Mouse (Mus musculus): ENCODE measurements around the gene Napsa.

The Napsa gene

DNA sequence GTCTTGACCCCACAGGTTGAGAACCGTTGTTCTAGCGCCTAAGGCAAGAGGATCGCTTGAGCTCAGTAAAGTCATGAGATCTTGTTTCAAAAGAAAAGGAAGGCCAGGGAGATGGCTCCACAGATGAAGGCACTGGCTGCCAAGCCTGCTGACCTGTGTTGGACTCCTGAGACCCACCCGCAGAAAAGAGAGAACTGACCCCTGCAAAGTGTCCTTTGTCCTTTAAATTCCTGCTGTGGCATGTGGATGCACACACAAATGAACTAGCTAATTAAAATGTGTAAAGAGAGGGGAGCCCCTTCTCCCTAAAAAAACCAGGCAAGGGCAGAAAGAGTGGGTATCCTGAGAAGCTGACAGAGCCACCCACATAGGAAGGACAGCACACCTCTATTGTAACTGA lies 369 bp upstream of the Napsa start:
- DNase-seq, result no peak

DNA sequence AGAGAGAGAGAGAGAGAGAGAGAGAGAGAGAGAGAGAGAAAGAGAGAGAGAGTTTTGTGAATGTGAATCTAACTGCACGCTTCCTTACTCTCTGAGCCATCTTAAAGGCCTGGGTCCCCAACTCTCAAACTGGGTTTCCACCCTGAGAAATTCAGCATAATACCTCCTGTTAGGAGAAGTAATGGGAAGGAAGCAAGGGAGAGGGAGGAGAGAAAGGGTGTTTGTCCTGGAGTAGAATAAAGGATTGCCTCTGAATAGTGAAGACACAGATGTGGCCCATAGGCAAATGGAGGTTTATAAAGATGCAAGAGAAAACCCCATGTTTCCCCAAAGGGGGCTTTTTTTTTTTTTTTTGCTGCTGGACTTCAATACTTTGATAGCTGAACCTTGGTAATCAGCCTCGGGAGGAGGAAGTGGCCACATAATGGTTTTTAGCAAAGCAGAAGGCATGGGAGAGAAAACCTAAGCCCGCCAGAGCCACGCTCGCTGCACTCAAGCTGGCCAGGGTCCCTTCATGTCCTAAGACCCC lies 840 bp downstream of the Napsa start:
- no peak for DNase-seq

DNA sequence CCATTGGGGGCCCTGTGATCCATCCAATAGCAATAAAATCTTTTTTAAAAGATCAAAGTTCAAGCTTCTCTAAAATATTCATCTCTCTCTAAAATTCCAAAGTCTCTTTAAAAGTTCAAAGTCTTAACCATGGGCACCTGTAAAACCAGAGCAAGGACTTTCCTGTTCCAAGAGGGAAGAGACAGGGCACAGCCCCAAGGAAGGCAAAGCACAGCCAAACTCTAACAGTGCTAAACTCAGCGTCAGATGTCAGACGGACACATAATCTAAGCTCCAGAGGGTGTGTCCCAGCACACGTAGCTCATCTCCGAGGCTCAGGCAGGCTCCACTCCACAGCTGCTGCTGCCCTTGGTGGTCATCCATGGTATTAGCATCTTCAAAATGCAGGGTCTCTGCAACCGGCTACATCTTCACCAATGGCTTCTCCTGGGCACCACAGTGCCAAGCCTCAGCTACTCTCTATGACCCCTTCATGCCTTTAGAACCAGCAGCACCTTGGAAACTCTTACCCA lies 4.2 kb downstream of the Napsa start:
- no peak for DNase-seq

DNA sequence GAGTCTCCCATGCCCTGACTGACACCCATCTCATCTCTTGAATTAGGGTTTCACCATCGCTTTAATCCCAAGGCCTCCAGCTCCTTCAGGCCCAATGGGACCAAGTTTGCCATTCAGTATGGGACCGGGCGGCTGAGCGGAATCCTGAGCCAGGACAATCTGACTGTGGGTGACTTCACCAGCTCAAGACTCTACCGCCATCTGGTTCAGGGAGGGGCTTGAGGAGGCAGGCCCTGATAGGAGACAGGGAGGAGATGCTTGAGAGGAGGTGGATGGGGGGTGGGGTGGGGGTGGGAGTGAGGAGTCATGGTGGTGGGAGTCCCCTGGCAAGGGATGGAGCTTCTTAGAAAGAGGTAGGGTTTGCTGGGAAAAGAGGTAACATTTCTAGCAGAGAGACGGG lies 9.5 kb downstream of the Napsa start:
- DNase-seq, result no peak

DNA sequence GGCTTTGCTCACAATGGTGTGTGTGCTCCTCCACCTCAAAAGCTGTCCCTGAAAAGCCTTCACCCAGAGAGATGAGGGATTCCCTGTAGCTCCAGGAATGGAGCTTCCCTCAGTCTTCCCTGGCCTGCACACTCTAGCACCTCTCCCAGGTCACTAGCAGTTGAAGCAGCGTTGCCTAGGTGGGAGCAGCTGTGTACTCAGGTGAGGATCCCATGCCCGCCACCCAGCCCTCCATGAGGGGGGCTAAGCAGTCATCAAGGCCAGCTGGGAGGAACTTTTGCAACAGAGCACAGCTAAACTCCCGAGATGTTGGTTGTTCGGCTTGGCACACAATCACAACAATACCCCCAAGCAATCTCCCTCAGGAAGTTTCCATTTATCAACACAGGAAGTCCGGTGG lies 10.5 kb downstream of the Napsa start:
- no peak for DNase-seq

DNA sequence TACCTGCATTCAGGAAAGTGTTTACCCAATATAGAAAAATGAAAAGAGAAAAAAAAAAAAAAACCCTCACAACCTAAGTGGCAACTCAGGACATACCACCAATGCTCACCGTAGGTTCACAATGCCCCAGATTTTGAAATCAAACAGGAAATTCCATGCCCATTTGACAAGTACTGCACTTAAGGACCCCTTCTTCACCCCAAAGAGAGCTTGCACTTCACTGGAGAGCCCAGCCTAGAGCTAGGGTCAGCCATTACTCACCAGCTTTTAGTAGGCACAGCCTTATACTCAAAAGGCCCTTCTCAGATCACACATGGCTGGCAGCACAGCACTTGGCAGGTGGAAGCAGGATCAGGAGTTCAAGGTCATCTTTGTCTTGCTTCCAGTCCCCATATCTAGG lies 11.0 kb downstream of the Napsa start:
- DNase-seq, result no peak

DNA sequence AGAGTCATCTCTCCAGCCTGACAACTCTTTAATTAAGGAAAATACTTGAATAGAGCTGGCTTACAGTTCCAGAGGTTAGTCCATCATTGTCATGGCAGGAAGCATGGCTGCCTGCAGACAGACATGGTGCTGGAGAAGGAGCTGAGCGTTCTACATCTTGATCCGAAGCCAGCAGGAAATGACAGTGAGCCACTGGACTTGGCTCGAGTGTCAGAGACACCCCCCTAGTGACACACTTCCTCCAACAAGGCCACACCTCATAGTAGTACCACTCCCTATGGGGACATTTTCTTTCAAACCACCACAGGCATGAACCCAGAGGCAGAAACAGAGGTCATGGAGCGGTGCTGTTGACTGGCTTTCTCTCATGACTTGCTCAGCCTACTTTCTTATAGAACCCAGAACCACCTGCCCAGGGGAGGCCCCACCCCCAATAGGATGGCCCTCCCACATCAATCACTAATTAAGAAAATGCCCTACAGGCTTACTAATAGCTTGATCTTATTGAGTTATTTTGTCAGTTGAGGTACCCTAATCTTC lies 12.2 kb downstream of the Napsa start:
- DNase-seq, result no peak

DNA sequence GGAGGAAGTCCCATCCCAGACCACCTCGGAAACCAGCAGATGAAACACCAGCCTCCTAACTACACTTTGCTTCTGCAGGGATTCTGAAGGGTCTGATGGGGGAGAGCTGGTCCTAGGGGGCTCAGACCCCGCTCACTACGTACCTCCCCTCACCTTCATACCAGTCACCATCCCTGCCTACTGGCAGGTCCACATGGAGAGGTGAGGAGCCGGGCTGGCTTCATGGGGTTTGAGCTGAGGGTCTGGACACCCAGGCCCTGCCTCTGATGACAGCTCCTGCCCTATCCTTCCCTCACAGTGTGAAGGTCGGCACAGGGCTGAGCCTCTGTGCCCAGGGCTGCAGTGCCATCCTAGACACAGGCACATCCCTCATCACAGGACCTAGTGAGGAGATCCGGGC lies 12.7 kb downstream of the Napsa start:
- DNase-seq, result no peak

DNA sequence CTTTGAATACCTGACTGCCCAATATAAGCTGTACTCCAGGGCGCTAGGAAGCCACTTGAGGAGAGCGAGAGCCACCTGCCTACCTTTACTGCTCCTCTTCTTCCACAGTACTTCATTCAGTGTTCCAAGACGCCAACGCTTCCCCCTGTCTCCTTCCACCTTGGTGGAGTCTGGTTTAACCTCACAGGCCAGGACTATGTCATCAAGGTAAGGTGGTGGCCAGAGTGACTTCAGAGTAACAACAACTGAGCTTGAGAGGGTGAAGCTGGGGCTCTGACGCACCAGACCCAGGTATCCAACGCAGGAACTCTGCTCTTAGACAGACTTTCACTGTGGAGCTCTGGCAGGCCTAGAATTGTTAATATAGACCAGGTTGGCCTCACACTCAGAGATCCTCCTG lies 13.4 kb downstream of the Napsa start:
- peak in 1 of 2 experiments; percentile 9 for DNase-seq

DNA sequence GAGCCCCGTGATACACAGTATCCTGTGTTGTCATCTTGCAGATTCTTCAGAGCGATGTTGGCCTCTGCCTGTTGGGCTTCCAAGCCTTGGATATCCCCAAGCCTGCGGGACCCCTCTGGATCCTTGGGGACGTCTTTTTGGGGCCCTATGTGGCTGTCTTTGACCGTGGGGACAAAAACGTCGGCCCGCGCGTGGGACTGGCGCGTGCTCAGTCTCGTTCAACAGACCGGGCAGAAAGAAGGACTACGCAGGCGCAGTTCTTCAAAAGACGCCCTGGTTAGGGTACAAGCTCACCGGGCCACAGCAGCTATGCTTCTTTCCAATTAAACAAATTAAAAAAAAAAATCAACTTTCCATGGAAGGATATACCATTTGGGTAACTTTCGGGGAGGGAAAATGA lies 14.3 kb downstream of the Napsa start:
- DNase-seq, result peak; percentile 80 to 83

DNA sequence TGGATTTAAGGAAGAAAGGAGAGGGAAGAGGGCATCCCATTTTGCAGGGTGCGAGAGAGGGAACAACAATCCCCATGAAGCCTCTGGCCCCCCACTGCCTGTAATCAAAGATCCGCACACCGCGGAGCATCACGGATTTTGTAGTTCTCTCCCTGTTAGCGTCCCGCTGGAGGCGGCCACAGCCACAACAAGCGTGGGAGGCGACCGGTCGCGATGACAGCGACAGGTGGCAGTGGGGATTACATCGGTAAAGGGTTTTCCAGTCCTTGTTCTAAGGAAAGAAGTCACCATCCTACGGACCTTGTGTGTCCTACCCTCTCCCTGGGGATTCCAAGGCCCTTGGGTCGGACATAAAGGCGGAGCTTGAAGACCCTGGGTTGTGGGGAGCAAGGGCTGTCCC lies 14.8 kb downstream of the Napsa start:
- peak; percentile 90 for DNase-seq

DNA sequence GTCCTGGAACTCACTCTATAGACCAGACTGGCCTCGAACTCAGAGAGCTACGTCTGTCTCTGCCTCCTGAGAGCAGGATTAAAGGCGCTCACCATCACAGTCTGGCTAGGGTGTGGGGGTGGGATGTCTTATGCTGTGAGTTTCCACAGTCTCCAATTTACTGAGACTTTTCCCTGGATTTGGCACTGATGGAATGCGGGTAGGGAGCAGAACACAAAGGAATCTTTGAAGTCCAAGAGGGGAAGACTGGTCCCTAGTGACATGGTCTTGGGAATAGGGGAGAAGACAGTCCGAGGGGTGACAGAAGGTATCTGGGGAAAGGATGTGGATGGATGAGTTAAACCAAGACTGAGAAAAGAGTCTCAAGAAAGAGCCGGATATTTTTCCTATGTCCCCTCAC lies 15.5 kb downstream of the Napsa start:
- no peak for DNase-seq

DNA sequence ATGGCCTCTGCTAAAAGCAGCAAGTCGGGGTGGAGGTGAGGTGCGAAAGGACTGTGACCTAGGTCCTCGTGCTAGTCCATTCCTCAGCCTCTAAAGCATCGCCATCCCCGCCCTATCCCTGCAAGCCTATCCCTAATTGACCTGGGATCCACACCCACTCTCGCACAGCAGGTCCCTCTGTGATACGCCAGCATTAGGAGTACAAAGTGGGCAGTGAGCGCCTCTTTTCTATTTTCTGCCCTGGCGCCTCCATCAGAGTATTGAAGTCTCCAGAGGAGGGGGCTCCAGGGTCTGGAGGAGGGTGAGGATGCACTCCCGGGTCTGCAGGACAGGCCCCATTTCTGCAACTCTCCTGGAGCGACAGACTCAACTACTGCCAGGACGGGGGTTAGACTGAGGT lies 16.2 kb downstream of the Napsa start:
- peak; percentile 41 to 49 for DNase-seq

DNA sequence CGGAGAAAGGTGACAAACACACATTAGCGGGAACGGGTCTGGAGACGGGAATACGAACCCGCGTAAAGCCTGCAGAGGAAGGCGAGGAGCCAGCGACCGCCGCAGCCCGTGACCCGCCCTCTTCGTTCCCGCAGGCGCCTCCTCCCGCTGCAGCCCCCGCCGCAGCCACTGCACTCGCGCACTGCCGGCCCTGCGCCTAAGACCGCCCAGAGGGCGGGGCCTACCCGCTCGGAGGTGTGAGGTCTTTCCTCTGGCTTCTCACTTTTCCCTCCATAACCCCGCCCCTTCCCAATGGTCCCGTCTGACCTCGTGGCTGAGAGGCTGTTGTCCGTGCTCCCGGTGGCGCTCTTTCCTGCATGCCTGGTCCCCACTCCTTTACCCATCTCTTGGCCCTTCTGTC lies 17.0 kb downstream of the Napsa start:
- DNase-seq, result peak; percentile 92 to 97

DNA sequence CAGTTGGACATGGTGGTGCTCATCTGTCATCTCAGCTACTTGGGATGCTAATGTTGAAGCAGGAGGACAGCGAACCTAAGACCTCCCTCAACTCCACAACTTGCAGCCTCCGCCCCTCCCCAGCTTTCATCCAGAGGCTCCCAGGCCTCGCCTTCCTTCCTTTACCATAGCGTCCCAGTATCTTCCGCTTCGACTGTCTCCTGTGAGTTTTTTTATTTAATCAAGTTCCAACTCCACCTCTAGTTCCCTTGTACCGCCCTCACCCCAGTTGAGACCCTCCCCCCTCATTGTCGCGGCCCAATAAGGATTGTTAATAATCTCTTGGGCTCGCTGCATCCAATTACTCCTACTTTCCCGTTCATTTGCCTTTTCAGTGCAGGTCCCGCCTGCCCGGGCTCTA lies 17.8 kb downstream of the Napsa start:
- peak; percentile 32 to 41 for DNase-seq

DNA sequence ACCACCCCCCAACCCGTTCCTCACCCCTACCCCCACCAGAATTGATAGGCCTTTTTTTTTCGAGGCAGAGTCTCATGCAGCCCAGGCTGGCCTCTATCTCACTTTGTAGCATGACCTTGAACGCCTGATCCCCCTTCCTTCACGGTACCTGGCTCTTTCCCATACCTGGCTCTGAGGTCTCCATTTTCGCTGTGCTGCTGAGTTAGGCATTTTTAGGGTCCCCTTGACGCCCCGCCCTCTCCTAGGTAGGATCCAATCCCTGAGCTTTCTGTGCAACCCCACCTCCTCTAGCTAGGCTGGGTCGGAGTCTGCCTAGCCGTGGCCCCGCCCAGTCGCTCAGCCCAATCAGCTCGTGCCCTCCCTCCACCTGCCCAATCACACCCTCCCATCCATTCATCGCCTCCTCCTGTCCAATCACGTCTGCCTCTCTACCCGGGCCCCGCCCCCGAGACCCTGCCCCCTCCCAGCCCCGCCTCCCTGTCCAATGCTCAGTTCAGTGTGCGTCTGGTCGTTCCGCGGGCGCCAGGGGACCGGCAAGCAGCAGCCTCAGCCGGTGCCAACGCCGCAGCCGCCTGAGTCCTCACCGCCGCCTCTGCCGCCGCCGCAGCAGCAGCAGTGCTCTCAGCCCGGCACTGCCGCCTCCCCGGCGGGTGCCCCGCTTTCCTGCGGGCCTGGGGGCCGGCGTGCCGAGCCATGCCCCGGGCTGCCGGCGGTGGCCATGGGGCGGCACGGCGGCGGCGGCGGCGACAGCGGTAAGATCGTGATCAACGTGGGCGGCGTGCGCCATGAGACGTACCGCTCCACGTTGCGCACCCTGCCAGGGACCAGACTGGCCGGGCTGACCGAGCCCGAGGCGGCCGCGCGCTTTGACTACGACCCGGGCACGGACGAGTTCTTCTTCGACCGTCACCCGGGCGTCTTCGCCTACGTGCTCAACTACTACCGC lies 18.5 kb downstream of the Napsa start, which contains the start of gene Kcnc3:
Gene Kcnc3 (plus strand): TSS at position 263 of the 946 bp plus-strand sequence.
- DNase-seq, result peak; percentile 93 to 96

DNA sequence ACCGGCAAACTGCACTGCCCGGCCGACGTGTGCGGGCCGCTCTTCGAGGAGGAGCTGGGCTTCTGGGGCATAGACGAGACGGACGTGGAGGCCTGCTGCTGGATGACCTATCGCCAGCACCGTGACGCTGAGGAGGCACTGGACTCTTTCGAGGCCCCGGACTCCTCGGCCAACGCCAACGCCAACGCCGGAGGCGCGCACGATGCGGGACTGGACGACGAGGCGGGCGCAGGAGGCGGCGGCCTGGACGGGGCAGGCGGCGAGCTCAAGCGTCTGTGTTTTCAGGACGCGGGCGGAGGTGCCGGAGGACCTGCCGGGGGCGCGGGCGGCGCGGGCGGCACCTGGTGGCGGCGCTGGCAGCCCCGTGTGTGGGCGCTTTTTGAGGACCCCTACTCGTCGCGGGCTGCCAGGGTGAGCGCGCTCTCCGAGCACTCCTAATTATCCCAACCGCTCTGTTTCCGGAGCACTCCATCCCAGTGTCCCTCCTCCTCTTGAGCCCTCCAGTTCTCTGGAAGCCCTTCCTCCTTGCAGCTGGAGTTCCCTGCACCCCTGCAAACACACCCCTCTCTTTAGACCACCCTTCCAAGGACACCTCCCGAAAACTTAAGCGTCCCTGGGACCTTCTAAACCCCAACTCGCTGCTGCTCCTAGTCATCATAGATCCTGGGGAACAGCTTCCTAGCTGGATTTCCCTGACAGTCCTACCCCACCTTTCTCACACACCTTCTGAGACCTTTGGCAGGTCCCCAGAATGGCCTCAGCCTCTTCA lies 19.4 kb downstream of the Napsa start:
- DNase-seq, result peak; percentile 54 to 59

DNA sequence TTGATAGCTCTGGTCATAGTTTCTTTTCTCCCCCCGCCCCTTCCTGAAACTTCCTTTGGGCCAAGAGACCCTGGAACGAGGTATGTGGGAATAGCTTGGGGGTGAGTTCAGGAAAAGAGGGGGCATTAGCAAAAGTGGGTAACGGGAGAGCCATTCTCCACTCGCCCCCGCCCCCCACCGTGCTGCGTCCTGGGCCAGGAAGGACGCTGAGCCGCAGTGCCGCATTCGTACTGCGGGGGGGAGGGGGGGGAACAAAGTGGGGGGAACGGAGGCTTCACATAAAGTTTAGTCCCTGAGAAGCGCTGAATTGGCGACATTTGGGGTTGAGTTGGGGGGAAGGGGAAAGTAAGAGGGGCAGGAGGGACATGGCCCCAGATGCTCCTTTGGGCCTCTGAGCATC lies 20.9 kb downstream of the Napsa start:
- peak; percentile 27 to 55 for DNase-seq

DNA sequence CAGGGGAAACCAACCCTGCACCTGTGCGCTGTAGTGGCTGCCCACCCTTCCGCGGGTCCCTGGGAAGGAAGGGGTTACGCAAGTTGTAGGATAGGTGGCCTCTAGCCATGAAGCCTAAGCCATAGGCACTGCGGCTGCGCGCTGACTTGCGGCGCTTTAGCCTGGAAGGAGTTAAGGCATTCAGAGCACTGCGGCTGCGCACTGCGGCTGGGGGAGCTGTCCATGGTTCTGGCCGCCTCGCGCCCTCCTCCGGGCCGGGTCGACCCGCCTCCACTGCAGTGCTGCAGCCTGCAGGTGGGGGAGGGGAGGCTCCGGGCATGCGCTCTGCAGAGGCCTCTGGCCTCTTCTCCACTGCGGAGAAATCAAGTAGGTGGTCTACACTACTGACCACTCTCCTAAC lies 21.6 kb downstream of the Napsa start:
- DNase-seq, result peak; percentile 97 to 99

DNA sequence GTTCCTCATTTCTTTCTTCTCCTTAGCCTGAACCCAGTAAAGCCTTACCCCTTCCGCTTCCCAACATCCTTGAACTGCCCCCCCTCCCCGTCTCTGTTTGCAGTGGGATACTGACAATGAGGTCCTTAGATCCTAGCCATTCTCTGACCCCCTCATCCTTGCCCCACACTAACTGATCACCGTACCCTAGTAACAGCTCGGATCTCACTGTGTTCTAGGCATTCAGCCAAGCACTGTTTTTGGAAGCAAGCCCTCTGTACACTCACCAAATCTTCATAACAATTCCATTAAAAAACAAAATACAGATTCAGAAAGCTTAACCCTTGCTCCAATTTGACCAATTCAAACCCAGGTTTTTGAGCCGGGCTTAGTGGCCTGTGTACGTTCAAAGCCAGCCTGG lies 22.1 kb downstream of the Napsa start:
- peak; percentile 82 to 95 for DNase-seq

DNA sequence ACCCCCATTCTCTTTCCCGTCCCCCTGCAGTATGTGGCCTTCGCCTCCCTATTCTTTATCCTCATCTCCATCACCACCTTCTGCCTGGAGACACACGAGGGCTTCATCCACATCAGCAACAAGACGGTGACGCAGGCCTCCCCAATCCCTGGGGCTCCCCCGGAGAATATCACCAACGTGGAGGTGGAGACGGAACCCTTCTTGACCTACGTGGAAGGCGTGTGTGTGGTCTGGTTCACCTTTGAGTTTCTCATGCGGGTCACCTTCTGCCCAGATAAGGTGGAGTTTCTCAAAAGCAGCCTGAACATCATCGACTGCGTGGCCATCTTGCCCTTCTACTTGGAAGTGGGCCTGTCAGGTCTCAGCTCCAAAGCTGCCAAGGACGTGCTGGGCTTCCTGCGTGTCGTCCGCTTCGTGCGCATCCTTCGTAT lies 23.0 kb downstream of the Napsa start:
- DNase-seq, result peak; percentile 34 to 39

DNA sequence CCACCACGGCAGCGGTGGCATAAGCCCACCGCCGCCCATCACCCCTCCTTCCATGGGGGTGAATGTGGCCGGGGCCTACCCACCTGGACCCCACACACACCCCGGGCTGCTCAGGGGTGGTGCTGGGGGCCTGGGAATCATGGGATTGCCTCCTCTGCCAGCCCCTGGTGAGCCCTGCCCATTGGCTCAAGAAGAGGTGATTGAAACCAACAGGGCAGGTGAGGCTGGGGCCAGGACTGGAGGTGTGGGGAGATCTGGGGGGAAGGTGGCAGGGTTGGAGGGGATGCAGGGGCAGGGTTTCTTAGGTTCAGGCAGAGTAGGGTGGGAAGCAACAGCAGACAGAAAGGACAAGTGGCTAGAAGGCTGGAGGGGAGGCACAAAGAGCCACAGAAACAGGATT lies 23.9 kb downstream of the Napsa start:
- DNase-seq, result peak; percentile 17 to 21

DNA sequence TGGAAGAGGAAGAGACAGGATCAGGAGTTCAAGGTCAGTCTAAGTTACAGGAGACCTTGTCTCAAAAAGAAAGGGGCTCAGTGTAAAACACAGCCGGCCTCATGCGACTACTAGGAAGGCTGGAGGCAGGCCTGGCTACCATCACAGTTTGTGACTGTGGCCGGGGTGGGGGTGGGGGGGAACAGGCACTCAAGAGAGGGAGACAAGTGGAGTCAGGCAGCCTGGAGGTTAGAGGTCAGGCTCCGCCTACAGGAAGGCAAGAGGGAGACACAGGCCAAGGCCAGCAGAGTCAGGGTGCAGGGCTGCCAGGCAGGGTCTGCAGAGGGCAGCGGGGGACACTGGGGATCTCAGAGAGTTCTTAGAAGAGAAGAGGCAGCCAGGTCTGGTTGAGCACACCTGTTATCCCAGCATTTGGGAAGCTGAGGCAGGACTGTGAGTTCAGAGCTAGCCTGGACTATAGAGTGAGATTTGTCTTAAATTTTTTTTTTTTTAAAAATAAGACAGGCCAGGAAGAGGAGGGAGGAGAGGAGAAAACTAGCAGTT lies 24.9 kb downstream of the Napsa start:
- peak; percentile 8 to 26 for DNase-seq

All from cerebellum, postnatal 36 days (tissue).